Mouse (Mus musculus): Measurements from ENCODE around the gene Klf13. TPM values are rescaled to one million over a fixed set of nuclear protein-coding genes. Genes with fewer than 3 reads are reported as not detected.

The Klf13 gene
- total RNA-seq, 2 experiments from 2014 or later = 168 to 175 TPM

GRCm38 (mm10) chr7:63950931-63951607 is 12.4 kb upstream of the Klf13 start:
- DNase-seq (ENCODE audit: low spot score in 2 of 2) = peak in 1 of 2 experiments; percentile 34
- intact Hi-C loops (cut with DNase I) = no loop called here

GRCm38 (mm10) chr7:63949176-63949575 is 10.5 kb upstream of the Klf13 start:
- intact Hi-C loops (cut with DNase I) = no loop called here
- no peak for DNase-seq (ENCODE audit: low spot score in 2 of 2)

DNA sequence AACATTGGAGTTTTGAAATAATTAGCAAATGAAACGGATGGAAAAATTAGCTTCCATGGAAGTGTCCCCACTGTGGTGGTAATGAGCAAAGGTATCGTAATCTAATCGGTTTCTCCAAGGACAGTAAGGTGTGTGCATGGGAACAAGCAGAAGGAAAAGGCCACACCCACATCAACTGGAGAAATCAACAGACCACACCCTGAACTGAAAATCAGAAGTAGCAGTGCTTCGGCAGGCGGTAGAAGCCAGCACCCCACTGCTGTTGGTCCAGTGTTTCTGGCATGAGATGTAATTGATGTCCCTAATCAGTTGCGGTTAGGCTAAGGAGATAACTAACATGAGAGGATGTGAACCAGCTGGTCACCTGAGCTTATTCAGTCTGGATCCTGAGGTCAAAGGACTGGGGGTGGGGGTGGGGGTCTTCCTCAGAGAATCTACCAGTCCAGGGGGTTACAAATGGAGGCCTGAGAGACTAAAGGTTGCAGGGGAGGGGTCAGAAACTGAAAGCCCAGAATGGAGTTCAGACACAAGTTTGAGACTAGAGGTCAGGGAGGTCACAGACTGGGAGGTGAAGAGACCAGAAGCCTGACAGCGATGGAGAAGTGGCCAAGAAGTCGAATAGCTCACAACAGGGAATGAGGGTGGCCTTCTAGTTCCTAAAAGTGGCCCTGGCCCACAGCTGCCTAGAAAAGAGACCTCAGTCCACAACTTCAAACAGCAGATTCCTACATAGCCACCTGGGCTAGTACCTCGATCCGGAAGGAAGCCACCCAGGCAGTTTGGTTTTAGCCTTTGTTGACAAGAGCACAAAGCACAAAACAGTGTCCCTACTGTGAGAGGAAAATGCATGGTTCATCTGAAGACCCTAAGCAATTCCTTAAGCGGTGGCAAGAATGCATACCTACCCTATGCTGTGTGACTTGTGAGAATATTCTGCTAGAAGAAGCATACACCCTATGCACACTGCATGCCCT is 9.1 kb upstream of the Klf13 start:
- intact Hi-C loops (cut with DNase I) = no loop called here
- no peak for DNase-seq (ENCODE audit: low spot score in 2 of 2)

DNA sequence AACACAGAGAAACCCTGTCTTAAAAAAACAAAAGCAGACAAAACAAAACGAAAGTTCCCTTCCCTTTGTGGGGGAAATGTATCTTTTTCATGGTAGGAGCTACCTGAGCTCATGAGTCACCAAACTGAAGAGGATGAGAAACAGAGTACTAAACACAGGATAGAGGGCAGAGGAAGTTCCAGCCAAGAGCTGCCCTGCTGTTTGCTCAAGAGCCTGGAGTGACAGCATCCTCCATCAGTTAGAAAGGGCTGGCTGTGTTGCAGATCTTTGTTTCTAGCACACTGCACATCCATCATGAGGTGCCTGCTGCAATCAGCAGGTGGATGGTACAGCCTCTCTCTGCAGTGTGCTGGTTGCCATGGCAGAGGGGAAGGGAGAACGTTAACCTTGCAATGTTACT is 5.2 kb upstream of the Klf13 start:
- intact Hi-C loops (cut with DNase I) = loop anchor here (5.0 kb wide), 1 partner anchor 113 kb away; no protein-coding TSS in a partner anchor
- no peak for DNase-seq (ENCODE audit: low spot score in 2 of 2)

- intact Hi-C loops (cut with DNase I) = loop anchor here (5.0 kb wide), 1 partner anchor 116 kb away; no protein-coding TSS in a partner anchor
- no peak for DNase-seq (ENCODE audit: low spot score in 2 of 2)
Observed at GRCm38 (mm10) chr7:63941501-63941900, 2.8 kb upstream of the Klf13 start.

DNA sequence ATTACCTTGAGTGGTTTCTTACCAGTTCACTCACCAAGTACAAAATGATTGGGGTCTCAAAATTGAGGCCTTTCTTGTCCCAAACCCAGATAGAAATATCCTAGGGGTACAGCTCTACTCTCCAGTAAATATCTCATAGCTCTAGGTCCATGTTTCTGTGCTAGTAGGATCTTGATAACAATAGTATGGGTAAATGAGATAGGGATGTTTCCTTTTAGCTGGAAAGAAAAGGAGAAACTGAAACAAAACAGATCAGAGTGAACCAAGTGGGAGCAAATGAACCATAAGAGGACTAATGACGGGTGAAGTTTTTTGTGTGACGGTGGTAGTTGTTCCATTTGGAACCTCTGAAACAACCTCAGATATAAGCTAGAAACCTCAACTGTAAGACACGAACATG is 2.3 kb upstream of the Klf13 start:
- intact Hi-C loops (cut with DNase I) = loop anchor here (5.0 kb wide), 1 partner anchor 116 kb away; no protein-coding TSS in a partner anchor

DNA sequence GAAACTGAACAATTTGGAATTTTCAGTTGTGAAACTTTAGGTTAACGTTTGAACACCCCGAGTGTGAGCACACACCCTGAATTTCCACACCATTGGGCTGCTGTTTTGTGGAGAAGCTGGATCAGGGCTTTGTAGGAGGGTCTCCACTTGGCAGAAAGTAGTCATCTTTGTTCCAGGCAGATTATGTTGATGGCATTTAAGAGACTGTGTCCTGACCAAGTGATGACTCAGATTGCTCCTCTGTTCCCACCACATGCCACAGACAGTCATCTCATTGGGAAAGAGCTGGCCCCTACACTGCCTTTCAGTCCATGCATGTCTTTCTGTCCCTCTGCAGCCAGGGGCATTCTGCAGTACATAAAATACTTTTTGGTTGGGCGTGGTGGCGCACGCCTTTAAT is 1.6 kb upstream of the Klf13 start:
- intact Hi-C loops (cut with DNase I) = loop anchor here (5.0 kb wide), 1 partner anchor 117 kb away; no protein-coding TSS in a partner anchor

More for the DNA sequence above, 2.3 kb upstream of the Klf13 start:
- DNase-seq (ENCODE audit: low spot score in 2 of 2) = no peak

DNA sequence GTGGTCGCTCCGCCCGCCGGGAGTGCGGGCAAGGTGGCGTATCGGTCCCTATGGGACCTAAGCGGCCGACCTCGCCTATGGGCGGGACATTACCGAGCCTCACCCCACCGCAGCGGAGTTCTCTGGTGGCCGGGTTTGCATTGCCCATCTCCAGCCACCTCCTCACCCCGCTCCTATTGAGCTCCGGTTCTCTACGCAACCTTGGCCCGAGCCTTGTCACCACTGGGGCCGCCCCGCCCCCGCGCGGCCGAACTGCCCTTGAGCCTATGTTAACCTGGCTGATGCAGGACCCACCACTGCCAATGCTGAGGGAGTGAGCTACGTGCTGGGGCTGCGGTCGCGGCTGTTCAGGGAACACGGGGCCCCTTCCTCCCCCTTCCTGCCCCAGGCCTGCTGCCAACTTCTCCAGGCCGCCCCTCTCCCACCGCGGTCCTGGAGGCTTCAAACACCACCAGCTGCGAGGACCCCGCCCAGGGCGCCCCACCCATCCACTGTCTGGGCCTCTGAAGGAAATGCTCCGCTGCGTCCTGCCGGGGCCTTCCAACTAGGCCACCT is 759 bp upstream of the Klf13 start:
- intact Hi-C loops (cut with DNase I) = loop anchor here (2.0 to 5.0 kb wide), 4 partner anchors 93 to 215 kb away; no protein-coding TSS in a partner anchor
- DNase-seq (ENCODE audit: low spot score in 2 of 2) = no peak

More for the DNA sequence above, 1.6 kb upstream of the Klf13 start:
- DNase-seq (ENCODE audit: low spot score in 2 of 2) = no peak

- intact Hi-C loops (cut with DNase I) = loop anchor here (2.0 to 5.0 kb wide), 4 partner anchors 95 to 217 kb away; no protein-coding TSS in a partner anchor
- DNase-seq (ENCODE audit: low spot score in 2 of 2) = peak in 1 of 2 experiments; percentile 69
Observed at GRCm38 (mm10) chr7:63938066-63938913, 425 bp downstream of the Klf13 start.

GRCm38 (mm10) chr7:63937236-63938065 is 1.3 kb downstream of the Klf13 start:
- peak; percentile 68 to 77 for DNase-seq (ENCODE audit: low spot score in 2 of 2)
- intact Hi-C loops (cut with DNase I) = loop anchor here (1.0 to 5.0 kb wide), 6 partner anchors 41 to 217 kb away; no protein-coding TSS in a partner anchor

- DNase-seq (ENCODE audit: low spot score in 2 of 2) = no peak
- intact Hi-C loops (cut with DNase I) = loop anchor here (1.0 to 5.0 kb wide), 6 partner anchors 12 to 182 kb away; no protein-coding TSS in a partner anchor
Observed at GRCm38 (mm10) chr7:63936986-63937235, 1.8 kb downstream of the Klf13 start.

DNA sequence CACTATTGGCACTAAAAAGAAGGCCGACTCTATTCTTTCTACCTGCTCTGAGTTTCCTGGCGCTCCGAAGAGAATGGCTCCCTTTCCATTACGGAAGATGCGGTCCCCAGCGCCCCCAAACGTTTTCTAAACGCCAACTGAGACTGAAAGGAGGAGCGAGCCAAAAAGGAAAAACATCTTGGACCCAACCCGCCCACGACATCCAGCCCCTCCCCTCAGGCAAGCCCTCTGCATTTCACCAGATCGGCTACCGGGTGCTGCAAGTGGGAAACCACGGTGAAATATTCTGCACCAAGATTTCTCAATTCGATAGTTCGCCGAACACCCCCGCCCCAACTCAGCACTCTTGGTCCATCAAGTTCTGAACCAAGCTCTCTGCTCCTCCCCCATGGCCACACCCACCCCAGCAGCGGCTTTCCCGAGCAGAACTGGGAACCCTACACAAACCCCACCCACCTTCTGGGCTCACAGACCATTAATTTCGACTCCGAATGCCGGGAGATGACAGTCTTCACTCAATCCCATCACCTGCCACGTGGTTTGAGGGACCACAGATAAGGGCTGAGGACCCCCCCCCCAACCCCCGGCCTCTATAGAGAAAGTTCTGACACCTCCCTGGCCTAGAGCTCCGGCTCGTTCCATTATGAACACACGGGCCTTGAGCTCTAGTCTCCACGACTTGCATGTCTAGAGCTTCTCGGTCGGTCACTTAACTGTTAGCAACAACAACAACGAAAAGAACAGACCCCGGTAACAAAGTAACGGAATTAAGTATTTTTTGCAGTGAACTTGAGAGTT is 2.3 kb downstream of the Klf13 start:
- intact Hi-C loops (cut with DNase I) = loop anchor here (1.0 to 5.0 kb wide), 5 partner anchors 11 to 131 kb away; no protein-coding TSS in a partner anchor
- DNase-seq (ENCODE audit: low spot score in 2 of 2) = peak; percentile 80 to 82

- DNase-seq (ENCODE audit: low spot score in 2 of 2) = peak in 1 of 2 experiments; percentile 47
- intact Hi-C loops (cut with DNase I) = loop anchor here (1.0 to 5.0 kb wide), 5 partner anchors 10 to 132 kb away; no protein-coding TSS in a partner anchor
Observed at GRCm38 (mm10) chr7:63935809-63936187, 2.9 kb downstream of the Klf13 start.

GRCm38 (mm10) chr7:63934530-63934929 is 4.2 kb downstream of the Klf13 start:
- intact Hi-C loops (cut with DNase I) = no loop called here
- no peak for DNase-seq (ENCODE audit: low spot score in 2 of 2)

DNA sequence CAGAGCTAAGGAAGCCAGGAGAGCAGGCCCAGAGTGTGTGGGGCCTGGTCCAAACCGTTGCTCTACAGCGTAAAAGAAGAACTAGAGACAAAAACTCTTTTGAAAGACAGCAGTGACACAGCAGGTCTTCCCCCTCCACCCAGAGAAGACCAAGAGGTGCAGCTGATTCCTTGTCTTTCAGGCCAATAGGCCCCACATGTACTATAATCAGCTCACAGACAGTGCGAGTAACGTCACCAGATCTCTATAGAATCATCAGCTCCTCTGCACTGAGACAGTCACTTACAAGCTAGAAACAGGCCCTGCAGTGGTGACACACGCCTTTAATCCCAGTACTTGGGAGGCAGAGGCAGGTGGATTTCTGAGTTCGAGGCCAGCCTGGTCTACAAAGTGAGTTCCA is 4.8 kb downstream of the Klf13 start:
- intact Hi-C loops (cut with DNase I) = no loop called here
- no peak for DNase-seq (ENCODE audit: low spot score in 2 of 2)

- no peak for DNase-seq (ENCODE audit: low spot score in 2 of 2)
- intact Hi-C loops (cut with DNase I) = no loop called here
Observed at GRCm38 (mm10) chr7:63932461-63932860, 6.3 kb downstream of the Klf13 start.

DNA sequence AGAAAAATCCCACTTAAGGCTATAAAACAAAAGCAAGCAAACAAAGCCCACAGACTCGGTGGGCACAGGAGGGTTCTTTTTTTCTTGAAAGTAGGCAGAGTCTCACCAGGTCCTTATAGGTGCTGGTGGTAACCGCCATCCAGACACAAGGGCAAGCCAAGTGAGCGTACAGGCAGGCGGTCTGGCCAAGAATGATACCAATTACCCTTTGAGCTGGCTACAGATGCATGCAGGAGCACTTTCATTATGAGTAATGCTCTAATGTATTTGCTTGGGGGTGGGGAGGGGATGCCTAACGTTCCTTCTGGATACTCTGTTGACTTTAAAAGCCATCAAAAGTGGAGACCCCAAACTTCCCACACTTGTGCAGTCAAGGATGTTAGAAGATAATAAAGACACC is 7.9 kb downstream of the Klf13 start:
- intact Hi-C loops (cut with DNase I) = no loop called here
- DNase-seq (ENCODE audit: low spot score in 2 of 2) = no peak

All from left cerebral cortex, postnatal 36 days (tissue).